Mouse (Mus musculus) lung, postnatal 4 days (tissue): ENCODE measurements around the gene Gm9903.
A peak's percentile ranks its signal among the peaks of the same experiment; 100 is the strongest.

ENCODE experiments used
- DNase-seq, 2 experiments: peaks; one replicate each; pipeline ENCODE4 v3.0.0; 2021

Gene Gm9903

GRCm38 (mm10) chr5:33651017-33651416, 21.3 kb downstream of the Gm9903 start:
- no peak for DNase-seq

- DNase-seq = no peak
These were observed 21.8 kb downstream of the Gm9903 start for GRCm38 (mm10) chr5:33651541-33651920.

- DNase-seq = peak; percentile 97 to 99
These were observed 22.4 kb downstream of the Gm9903 start, which contains the start of gene Slbp for GRCm38 (mm10) chr5:33651921-33652782. Gene Slbp, minus strand, starts transcription at chr5:33652574.

GRCm38 (mm10) chr5:33652783-33653173, 23.1 kb downstream of the Gm9903 start:
- no peak for DNase-seq

GRCm38 (mm10) chr5:33654424-33654823, 24.7 kb downstream of the Gm9903 start:
- DNase-seq = no peak

GRCm38 (mm10) chr5:33655251-33655840, 25.6 kb downstream of the Gm9903 start:
- DNase-seq = no peak

- DNase-seq = no peak
These were observed 27.0 kb downstream of the Gm9903 start for GRCm38 (mm10) chr5:33656739-33657138.

- DNase-seq = no peak
These were observed 27.6 kb downstream of the Gm9903 start for GRCm38 (mm10) chr5:33657251-33657786.

- DNase-seq = peak; percentile 97 to 99
These were observed 28.3 kb downstream of the Gm9903 start, which contains the start of the genes Tacc3 and Tmem129 for GRCm38 (mm10) chr5:33657787-33658663. Gene Tacc3, plus strand, starts transcription at chr5:33658128. Gene Tmem129, minus strand, starts transcription at chr5:33658416.

- no peak for DNase-seq
These were observed 28.9 kb downstream of the Gm9903 start for GRCm38 (mm10) chr5:33658664-33659050.

GRCm38 (mm10) chr5:33668223-33668622, 38.5 kb downstream of the Gm9903 start:
- DNase-seq = peak in 1 of 2 experiments; percentile 43

GRCm38 (mm10) chr5:33671659-33672058, 41.9 kb downstream of the Gm9903 start:
- no peak for DNase-seq

- peak in 1 of 2 experiments; percentile 58 for DNase-seq
These were observed 44.7 kb downstream of the Gm9903 start for GRCm38 (mm10) chr5:33674439-33674838.

GRCm38 (mm10) chr5:33675964-33676363, 46.2 kb downstream of the Gm9903 start:
- DNase-seq = peak; percentile 77 to 80

- no peak for DNase-seq
These were observed 48.5 kb downstream of the Gm9903 start for GRCm38 (mm10) chr5:33678244-33678643.

- no peak for DNase-seq
These were observed 51.3 kb downstream of the Gm9903 start for GRCm38 (mm10) chr5:33681044-33681443.
